Mouse (Mus musculus): ENCODE results near the gene AC124108.1. TPM values are rescaled to one million over a fixed set of nuclear protein-coding genes. Genes with fewer than 3 reads are reported as not detected.

Gene AC124108.1
- polyA plus RNA-seq, 1 experiment from 2014 or later, result 5.0 TPM

DNA sequence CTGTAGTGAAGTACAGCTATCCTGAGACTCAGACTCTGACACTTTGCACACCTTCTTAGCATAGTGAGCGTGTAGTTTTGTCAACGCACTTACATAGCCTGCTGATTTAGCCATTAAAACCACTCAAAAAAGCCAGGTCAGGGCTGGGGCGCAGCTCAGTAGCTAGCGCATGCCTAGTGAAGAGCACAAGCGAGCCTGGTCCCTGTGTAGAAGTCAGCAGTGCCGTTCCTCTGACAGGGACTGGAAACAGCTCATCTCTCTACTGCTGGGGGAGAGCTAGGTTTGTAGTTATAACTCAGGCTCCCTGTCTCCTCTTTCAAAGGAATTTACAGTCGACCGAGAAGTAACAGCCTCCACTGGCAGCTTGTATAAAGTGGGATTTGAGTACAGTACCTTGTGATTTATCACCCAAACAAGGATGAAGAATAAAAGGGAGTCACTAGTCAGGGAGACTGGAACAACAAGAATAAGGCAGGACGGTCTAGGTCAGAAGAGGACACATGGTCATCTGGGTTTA, 43.6 kb downstream of the AC124108.1 start:
- ATAC-seq (ENCODE audit: low FRiP score), result no peak

DNA sequence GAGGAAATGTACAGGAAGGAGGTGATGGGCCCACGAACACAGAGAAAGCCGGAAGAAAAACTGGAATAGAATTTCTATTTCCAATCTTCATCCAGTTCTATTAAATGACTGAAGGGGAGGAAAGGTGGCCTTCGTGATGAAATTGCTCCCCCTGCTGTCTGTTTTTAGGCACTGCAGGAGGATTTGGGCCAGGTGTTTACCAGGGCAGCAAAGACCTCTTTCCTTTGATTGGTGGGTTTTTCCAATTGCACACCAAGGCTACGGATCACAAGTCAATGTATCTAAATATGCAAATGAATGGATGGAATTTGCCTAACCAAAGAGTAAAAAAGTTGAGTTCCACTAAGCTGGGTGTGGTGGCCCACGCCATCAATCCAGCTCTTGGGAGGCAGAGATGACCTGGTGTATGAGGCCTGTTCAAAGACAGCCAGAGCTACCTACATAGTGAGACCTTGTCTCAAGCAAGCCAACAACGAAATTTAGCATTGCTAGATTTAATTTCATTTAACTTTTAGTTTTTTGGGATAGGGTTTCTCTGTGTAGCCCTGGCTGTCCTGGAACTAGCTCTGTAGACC, 46.4 kb downstream of the AC124108.1 start:
- peak; percentile 97 for DNase-seq (ENCODE audit: low spot score, missing footprints)
- Histone ChIP-seq H3K36me3 (ENCODE audit: control insufficient read depth, insufficient read depth, low read length) (no peaks in the 10 kb centered on the region), H3K27me3 (ENCODE audit: control insufficient read depth, insufficient read depth, low read length) (no peaks in the 10 kb centered on the region), H3K9ac (ENCODE audit: low read length) (no peak overlapping the region), H3K4me3 (ENCODE audit: low read depth, low read length) (no peak overlapping the region), H3K4me2 (no peak overlapping the region), H3K4me1 (ENCODE audit: control insufficient read depth, insufficient read depth, low read length) (no peaks in the 10 kb centered on the region), H3K9me3 (ENCODE audit: control insufficient read depth, low read length) (no peaks in the 10 kb centered on the region), H3K27ac (ENCODE audit: low read depth, low read length) (no peak overlapping the region)
- 0 out of 2 replicates have a peak, but pooled peaks have one; percentile 38 for ATAC-seq (ENCODE audit: low FRiP score)
- 26% methylated on average over 6 of the region's 6 CpGs for WGBS

More for the DNA sequence above, 43.6 kb downstream of the AC124108.1 start:
- H3K9ac ChIP-seq (ENCODE audit: low read length), result no peak overlapping the region
- H3K27ac ChIP-seq (ENCODE audit: low read depth, low read length), result no peak overlapping the region
- no peak overlapping the region for H3K4me3 ChIP-seq (ENCODE audit: low read depth, low read length)
- H3K9me3 ChIP-seq (ENCODE audit: control insufficient read depth, low read length), result no peaks in the 10 kb centered on the region
- 77% methylated on average over 9 of the region's 9 CpGs for WGBS
- H3K4me2 ChIP-seq, result no peak overlapping the region
- no peaks in the 10 kb centered on the region for H3K36me3 ChIP-seq (ENCODE audit: control insufficient read depth, insufficient read depth, low read length)
- no peak for DNase-seq (ENCODE audit: low spot score, missing footprints)
- peaks cover 2% of the 10 kb centered on the region; the same call in 1 of the 2 replicates for H3K4me1 ChIP-seq (ENCODE audit: control insufficient read depth, insufficient read depth, low read length)
- H3K27me3 ChIP-seq (ENCODE audit: control insufficient read depth, insufficient read depth, low read length), result no peaks in the 10 kb centered on the region; the same call in 1 of the 2 replicates

GRCm38 (mm10) chr1:132245010-132245409, 53.8 kb downstream of the AC124108.1 start:
- Histone ChIP-seq H3K4me2 (no peak overlapping the region), H3K4me1 (ENCODE audit: control insufficient read depth, insufficient read depth, low read length) (no peaks in the 10 kb centered on the region), H3K27me3 (ENCODE audit: control insufficient read depth, insufficient read depth, low read length) (no peaks in the 10 kb centered on the region), H3K9me3 (ENCODE audit: control insufficient read depth, low read length) (no peaks in the 10 kb centered on the region), H3K27ac (ENCODE audit: low read depth, low read length) (no peak overlapping the region), H3K4me3 (ENCODE audit: low read depth, low read length) (no peak overlapping the region), H3K9ac (ENCODE audit: low read length) (no peak overlapping the region), H3K36me3 (ENCODE audit: control insufficient read depth, insufficient read depth, low read length) (no peaks in the 10 kb centered on the region)
- ATAC-seq (ENCODE audit: low FRiP score) (no peak), DNase-seq (ENCODE audit: low spot score, missing footprints) (no peak)
- WGBS, result 88% methylated on average over 5 of the region's 5 CpGs

- no peaks in the 10 kb centered on the region for H3K36me3 ChIP-seq (ENCODE audit: control insufficient read depth, insufficient read depth, low read length)
- DNase-seq (ENCODE audit: low spot score, missing footprints) (no peak), ATAC-seq (ENCODE audit: low FRiP score) (no peak)
- no peak overlapping the region for H3K9ac ChIP-seq (ENCODE audit: low read length)
- H3K4me2 ChIP-seq, result no peak overlapping the region
- no peaks in the 10 kb centered on the region for H3K4me1 ChIP-seq (ENCODE audit: control insufficient read depth, insufficient read depth, low read length)
- no peaks in the 10 kb centered on the region for H3K9me3 ChIP-seq (ENCODE audit: control insufficient read depth, low read length)
- H3K4me3 ChIP-seq (ENCODE audit: low read depth, low read length), result no peak overlapping the region
- H3K27ac ChIP-seq (ENCODE audit: low read depth, low read length), result no peak overlapping the region
- no peaks in the 10 kb centered on the region for H3K27me3 ChIP-seq (ENCODE audit: control insufficient read depth, insufficient read depth, low read length)
- WGBS, result 82% methylated on average over 6 of the region's 6 CpGs
These were observed 54.9 kb downstream of the AC124108.1 start for GRCm38 (mm10) chr1:132246137-132246536.

DNA sequence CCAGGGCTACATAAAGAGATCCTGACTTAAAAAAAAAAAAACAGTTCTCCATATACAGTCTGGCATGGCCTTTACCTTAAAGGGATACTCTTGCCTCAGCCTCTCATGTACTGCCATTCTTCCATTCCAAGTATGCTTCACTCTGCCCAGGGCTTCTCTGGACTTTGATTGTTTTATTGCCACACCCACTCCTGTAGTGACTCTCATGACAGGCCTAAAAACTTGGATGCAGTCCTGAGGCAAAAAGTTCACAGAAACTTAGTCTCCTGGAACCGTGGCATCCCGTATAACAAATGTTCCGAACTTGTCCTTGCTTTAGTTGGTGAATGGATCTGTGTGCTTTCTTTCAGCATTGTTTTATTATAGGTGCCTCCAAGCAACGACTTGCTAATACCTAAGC, 55.4 kb downstream of the AC124108.1 start:
- Histone ChIP-seq H3K27ac (ENCODE audit: low read depth, low read length) (no peak overlapping the region), H3K4me3 (ENCODE audit: low read depth, low read length) (no peak overlapping the region), H3K36me3 (ENCODE audit: control insufficient read depth, insufficient read depth, low read length) (no peaks in the 10 kb centered on the region), H3K9me3 (ENCODE audit: control insufficient read depth, low read length) (no peaks in the 10 kb centered on the region), H3K27me3 (ENCODE audit: control insufficient read depth, insufficient read depth, low read length) (no peaks in the 10 kb centered on the region), H3K4me2 (no peak overlapping the region), H3K9ac (ENCODE audit: low read length) (no peak overlapping the region), H3K4me1 (ENCODE audit: control insufficient read depth, insufficient read depth, low read length) (no peaks in the 10 kb centered on the region)
- no peak for DNase-seq (ENCODE audit: low spot score, missing footprints)
- no peak for ATAC-seq (ENCODE audit: low FRiP score)
- 91% methylated on average over 4 of the region's 4 CpGs for WGBS

- no peaks in the 10 kb centered on the region for H3K27me3 ChIP-seq (ENCODE audit: control insufficient read depth, insufficient read depth, low read length)
- no peak overlapping the region for H3K9ac ChIP-seq (ENCODE audit: low read length)
- ATAC-seq (ENCODE audit: low FRiP score) (no peak), DNase-seq (ENCODE audit: low spot score, missing footprints) (no peak)
- no peaks in the 10 kb centered on the region for H3K36me3 ChIP-seq (ENCODE audit: control insufficient read depth, insufficient read depth, low read length)
- WGBS, result 85% methylated on average over 6 of the region's 6 CpGs
- H3K27ac ChIP-seq (ENCODE audit: low read depth, low read length), result no peak overlapping the region
- H3K9me3 ChIP-seq (ENCODE audit: control insufficient read depth, low read length), result no peaks in the 10 kb centered on the region
- H3K4me1 ChIP-seq (ENCODE audit: control insufficient read depth, insufficient read depth, low read length), result no peaks in the 10 kb centered on the region
- no peak overlapping the region for H3K4me3 ChIP-seq (ENCODE audit: low read depth, low read length)
- no peak overlapping the region for H3K4me2 ChIP-seq
These were observed 63.2 kb downstream of the AC124108.1 start for GRCm38 (mm10) chr1:132254467-132254866.

MicroRNAs within 50 kb of the gene (microRNA counts, 519-probe panel; counts per million panel counts)
- 5,151 counts per million, percentile 59 among the panel's probes with 10 or more counts for microRNA mmu-miR-135b

Small RNA genes lying within 50 kb of the gene (microRNA-seq; reads per million reads assigned to microRNA genes)
- gene Mir135b, result 9,219 reads per million, percentile 94 among the genes with 10 or more reads in this experiment

Other genes with a start within 250 kb of the AC124108.1 start
- gene Slc45a3, start 228.5 kb upstream of the AC124108.1 start, polyA plus RNA-seq (2014; fragmentation: Nextera tagmentation; extraction: Ambion mirVana), result 19.5 and 20.5 TPM in 2 replicates
- gene Elk4, start 183.8 kb upstream of the AC124108.1 start, polyA plus RNA-seq (2014; fragmentation: Nextera tagmentation; extraction: Ambion mirVana), result 17.2 and 19.5 TPM in 2 replicates
- gene Mfsd4a, start 123.4 kb upstream of the AC124108.1 start, polyA plus RNA-seq (2014; fragmentation: Nextera tagmentation; extraction: Ambion mirVana), result 8.1 and 8.7 TPM in 2 replicates
- gene Cdk18, start 51.8 kb upstream of the AC124108.1 start, polyA plus RNA-seq (2014; fragmentation: Nextera tagmentation; extraction: Ambion mirVana), result 0.14 and 0.19 TPM in 2 replicates
- gene Lemd1, start within 50 bp of the AC124108.1 start, polyA plus RNA-seq (2014; fragmentation: Nextera tagmentation; extraction: Ambion mirVana), result 10.7 and 12.9 TPM in 2 replicates
- gene Gm10188, start 38.3 kb downstream of the AC124108.1 start, polyA plus RNA-seq (2014; fragmentation: Nextera tagmentation; extraction: Ambion mirVana), result 0.55 and 0.66 TPM in 2 replicates
- gene Klhdc8a, start 107.2 kb downstream of the AC124108.1 start, polyA plus RNA-seq (2014; fragmentation: Nextera tagmentation; extraction: Ambion mirVana), result 3.5 and 4.5 TPM in 2 replicates
- 100 and 105 TPM in 2 replicates for gene Nuak2, start 124.7 kb downstream of the AC124108.1 start, polyA plus RNA-seq (2014; fragmentation: Nextera tagmentation; extraction: Ambion mirVana)
- 8.9 and 11.1 TPM in 2 replicates for gene Tmcc2, start 199.8 kb downstream of the AC124108.1 start, polyA plus RNA-seq (2014; fragmentation: Nextera tagmentation; extraction: Ambion mirVana)
- 11.6 and 13.0 TPM in 2 replicates for gene Dstyk, start 226.1 kb downstream of the AC124108.1 start, polyA plus RNA-seq (2014; fragmentation: Nextera tagmentation; extraction: Ambion mirVana)